Mouse (Mus musculus) retina, postnatal 7 days (tissue): ENCODE measurements around the gene Pip4k2a.

Source experiments
- DNase-seq: peaks from one replicate; pipeline ENCODE4 v3.0.0-alpha.2; 2012; ENCODE audit warnings: low read depth, low spot score

The Pip4k2a gene

DNA sequence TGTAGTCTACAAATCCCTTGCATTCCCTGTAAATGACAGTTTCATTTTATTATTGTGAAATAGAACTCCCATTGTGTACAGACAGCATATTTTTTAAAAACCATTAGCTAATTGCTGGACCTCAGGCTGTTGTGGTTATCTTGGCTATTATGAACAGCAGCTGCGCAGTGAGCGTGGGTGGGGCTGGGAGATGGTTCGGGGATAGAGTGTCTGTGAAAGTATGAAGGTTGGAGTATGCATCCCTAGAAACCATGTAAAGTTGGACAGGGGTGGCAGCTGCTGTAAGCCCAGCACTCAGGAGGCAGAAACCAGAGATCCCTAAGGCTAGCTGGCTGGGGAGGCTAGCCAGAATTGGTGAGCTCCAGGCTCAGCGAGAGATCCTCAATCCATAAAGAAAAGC is 158.4 kb downstream of the Pip4k2a start:
- DNase-seq = no peak

DNA sequence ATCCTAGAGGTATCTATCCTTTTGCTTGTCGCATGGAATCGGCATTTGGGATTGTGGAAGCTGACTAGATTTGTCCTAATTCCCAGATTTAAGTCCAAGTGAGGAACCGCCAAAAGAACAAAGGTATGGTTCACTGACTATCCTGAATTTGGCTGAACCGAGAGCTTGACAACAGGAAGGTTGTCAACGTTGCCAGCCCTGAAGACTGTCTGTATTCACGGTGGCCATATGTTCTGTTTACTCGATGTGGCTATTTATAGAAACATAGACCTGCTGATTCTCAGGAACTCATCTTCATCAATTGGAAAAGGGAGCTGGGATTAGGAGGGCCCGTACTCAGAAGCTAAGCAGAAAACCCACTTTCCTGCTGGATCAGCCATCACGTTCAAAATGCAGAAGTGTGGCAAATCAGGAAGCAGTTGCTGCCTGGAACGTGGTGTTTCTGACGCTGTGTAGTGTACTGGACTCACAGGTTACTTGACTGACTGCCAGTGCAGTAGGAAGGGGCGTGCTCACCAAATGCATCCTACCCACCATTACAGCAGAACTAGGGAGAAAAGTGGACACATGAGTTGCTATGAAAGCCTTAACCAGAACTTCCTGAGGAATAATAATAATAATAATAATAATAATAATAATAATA is 162.5 kb downstream of the Pip4k2a start:
- DNase-seq = no peak

DNA sequence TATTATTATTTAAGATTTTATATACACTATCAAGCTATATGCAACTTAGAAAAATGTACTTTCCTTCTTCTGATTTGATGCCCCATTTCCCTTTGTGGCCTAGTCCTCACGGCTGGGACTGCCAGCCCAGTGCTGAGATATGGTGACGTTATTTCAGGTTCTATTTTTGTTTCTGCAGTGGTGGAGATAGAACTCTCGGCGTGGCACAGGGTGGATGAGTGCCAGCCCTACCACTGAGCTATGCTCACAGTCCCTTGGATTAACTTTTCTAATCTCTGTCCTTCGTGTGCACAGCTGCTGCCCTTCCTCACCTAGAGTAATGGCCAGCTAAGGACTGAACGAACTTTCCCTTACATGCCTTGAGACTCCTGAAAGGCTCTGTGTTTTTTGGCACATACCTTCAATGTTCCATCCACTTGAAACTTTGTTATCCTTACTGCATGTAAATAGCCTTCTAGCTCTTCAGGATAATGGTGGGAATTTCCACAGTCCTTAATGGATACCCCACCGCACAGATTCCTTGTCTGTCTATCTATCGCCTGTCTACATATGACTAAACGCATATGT is 164.8 kb downstream of the Pip4k2a start:
- DNase-seq = no peak

DNA sequence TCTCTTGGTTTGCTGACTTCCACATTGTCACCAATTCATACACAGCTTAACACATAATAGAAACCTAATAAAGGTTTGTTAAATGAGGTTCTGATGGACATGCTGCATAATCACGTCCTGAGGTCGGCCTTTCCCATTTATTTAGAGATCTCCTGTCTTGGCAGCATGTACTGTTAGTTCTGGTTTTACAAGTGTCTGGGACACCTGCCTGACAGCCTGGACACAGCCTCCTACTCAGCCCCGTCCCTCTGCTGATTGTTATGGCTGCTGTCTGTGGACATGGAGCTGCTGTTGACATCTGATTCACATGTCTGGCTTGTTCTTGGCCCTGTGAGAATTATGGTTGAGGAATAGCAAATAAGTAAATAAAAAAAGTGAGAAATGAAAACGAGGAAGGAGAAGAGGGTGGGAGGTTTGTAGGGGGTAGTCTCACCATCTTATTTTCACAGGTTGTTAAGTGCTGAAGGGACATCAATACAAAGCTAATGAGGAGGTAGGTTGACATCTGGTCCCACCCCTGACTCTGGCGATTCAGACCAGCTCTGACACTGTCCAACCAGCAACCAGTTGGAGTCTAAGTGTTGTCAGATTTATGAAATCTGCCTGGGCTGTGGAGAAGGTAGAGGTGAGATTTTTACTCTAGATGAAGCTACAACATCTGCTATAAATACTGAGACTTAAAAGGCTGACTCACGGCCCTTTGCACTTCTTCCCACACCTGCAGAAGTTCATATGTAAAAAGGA is 166.7 kb downstream of the Pip4k2a start:
- DNase-seq = no peak

DNA sequence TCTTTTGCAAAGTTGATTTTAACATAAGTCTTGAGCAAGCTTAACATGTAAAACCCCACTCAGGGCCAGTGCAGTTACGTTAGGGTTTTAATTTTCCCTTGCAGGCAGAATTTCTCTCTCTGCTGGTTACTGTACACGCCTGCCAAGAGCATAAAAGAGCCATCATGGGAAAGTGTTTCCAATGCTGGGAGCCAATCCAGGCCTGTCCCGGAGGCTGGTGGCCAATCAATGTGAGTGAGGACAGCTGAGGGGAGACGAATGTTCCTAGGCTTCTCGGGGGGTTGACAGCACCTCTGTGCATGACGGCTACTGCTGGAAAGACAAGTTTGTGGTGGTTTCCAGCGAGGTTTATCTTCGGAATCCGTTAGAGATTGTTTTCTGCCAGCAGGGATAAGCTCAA is 175.2 kb downstream of the Pip4k2a start:
- no peak for DNase-seq

DNA sequence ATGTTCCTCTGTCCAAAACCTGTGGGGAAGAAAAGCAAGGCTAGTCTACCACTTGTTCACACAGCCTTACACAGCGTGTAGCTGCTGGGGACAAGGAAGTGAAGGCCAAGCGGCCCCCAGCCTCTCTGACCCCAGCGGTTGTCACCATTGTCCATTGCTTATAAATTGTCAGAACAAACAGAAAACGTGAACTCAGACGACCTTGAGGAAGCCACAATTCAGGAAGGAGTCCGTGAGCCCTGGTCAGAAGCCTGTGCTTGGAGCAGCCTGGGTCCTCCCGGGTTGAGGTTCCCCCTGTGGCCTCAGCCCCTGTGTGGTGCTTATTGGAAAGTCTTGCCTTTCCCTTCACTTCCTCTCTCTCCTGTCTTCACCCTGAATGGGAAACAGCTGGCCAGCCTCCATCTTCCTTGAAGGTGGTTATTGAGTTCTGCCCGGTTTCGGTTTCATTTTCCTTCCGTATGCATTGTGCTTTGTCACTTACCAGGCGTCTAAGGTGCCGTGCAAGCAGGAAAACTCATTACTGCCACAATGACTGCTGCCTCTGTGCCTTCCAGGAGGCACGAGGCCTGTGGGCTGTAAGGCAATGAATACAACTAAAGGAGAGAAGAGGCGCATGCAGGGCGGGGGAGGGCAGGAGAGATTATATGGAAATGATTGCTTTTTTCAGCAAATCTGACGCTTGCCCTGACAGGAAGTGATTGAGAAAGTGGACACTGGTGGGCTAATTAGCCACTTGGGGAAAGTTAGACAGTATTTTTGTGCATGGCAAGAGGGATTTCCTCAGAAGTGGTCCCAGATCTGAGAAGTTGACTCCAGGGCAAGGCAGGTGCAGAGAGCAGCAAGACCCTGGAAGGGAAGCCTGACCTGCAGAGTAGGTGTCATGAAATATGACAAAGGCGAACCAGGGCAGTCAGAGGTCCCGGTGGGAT is 176.2 kb downstream of the Pip4k2a start:
- no peak for DNase-seq

DNA sequence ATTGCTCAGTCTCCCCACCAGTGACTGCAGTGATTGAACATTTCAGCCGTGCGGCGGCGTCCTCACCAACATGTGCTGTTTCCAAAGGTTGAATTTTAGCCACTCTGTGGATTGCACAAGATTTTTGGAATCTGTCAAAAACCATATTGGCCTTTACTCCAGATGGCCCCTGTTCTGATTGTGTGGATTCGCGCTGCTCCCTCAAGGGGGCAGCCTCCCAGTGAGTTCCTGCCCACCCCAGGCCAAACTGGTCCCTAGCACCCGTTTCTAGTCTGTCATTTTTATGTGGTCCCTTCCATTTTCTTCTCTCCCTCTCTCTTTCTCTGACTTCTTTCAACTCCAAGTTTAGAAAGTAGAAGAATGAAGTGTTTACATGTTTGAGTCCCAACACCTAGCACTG is 178.4 kb downstream of the Pip4k2a start:
- DNase-seq = no peak

DNA sequence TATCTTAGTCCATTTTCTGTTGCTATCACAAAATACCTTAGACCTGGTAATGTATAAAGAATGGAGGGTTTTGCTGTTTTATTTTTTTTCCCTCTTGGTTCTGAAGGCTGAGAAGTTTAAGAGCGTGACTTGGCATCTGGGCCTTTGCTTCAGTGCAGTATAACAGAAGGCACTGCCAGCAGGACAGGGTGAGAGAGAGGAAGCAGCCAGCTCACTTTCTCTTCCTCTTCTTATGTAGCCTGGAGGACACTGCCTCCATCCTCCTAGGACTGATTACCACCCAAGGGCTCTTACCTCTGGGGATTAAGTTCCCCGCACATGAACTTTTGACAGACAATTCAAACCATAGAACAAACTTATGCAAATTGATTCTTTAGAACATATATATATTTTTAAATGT is 181.9 kb downstream of the Pip4k2a start:
- no peak for DNase-seq

DNA sequence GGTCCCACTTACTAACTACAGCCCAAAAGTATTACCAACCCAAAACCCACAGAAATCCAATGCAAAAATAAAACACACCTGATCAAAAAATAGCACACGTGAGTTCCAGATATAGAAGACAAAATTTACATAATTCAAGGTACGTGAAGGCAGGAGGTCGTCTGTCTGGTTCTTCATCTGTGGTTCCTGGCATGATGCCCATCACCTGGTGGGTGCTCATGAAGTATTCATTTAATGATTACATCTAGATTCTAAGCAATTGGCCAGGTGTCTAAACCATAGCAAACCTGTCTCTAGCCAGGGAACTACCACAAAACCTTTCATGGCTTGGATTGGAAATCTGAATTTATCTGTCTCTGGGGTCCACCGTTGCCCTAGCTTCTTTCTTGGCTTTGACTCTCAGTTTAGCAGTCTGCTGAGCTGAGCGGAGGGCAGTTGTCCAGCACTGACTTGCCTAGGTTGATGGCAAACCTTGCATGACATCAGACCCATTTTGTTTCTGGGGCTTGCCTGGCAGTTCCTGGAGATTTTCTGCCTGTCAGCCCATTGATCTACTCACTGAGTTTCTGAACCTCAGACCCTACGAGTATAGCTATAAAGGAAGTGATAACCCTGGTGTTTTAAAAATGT is 182.5 kb downstream of the Pip4k2a start:
- no peak for DNase-seq

DNA sequence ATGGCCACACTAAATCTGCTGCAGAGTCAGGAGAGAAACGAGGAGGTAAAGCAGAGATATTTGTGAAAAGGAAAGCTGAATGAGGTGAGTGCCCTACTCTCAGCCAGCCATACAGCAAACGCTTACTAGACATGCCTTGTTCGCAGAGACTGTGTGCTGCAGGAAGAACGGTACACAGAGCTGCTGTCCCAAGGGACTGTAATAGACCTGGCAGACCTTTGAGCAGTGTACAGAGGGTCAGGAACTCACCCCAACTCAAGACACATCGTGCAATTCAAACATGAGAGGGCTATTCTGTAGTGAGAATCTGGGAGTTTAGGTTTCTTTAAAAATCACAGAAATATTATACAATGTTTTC is 183.5 kb downstream of the Pip4k2a start:
- no peak for DNase-seq

DNA sequence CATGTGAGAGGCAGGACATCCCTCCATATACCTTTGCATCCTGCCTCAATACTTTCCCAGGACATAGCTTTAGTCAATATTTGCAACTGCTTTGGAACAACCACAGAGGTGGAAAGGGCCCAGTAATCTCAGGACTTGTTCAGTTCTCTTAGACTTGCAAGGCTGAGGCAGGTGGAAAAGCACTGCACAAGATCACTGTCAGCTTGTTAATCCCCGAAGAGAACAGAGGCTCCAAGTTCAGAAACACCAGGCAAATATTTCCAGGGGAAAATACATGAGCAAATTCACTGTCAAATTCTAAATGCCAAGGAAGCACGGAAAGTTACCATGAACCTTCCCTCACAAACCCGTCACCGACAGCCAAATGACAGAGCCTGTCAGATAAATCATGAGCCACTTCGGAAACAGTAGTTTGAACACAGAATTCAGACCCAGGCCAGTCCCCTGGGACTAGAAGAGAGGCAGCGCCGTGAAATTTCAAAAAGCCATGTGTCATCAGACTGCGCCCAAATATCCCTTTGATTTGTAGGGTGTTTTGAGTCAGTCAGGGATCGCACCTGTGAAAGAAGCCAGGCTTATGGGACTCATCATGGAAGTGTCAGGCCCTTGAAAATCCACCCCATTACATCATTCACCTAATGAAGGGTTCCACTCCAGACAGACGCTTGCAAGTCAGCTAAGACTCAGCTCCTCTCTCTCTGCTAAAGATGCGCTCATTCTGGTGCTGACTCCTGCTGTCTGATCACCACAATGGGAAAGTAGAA is 184.1 kb downstream of the Pip4k2a start:
- no peak for DNase-seq

DNA sequence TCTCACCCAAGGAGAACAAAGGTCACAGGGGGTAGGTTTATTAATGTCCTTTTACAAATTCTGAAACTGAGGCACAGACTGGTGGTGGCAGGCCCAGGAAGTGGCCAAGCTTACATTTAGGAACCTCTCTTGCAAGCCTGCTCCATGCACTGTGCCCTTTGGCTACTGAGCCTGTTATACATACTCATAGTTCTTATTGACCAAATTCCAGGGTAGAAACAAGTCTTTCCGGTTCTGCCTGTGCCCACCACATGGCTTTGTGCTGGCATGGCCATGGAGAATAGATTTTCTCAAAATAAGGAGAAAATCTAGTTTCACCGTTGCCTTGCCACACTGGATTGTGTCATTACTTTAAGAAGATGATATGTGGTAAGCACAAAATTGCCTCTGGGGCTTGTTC is 190.0 kb downstream of the Pip4k2a start:
- DNase-seq = no peak

DNA sequence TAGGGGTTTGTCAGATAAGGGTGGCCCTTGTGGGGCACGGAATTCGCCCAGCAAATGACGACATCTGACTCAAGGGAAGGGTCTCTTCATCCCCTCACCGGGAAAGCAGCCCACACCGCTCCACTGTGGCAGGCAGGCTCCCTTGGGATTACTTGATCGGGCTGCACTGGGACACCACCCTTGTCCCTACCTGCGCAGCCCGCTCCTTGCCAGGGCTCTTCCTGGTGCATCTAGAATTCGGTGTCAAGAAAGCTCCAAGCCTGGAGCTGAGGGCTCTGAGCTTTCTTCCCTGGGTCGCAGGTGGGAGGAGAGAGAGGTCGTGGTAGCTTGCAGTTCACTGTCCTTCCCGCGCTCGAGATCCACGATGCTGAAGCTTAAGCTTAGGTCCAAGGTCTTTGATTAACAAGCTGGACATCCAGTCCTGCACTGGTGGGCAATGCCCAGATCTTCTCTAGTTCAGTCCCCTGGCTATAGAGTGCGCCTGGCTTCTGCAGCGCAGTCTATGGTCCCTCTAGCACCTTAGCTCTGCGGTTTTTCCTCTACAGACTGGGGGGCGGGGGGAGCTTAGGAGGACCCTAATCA is 196.6 kb downstream of the Pip4k2a start:
- DNase-seq = no peak

DNA sequence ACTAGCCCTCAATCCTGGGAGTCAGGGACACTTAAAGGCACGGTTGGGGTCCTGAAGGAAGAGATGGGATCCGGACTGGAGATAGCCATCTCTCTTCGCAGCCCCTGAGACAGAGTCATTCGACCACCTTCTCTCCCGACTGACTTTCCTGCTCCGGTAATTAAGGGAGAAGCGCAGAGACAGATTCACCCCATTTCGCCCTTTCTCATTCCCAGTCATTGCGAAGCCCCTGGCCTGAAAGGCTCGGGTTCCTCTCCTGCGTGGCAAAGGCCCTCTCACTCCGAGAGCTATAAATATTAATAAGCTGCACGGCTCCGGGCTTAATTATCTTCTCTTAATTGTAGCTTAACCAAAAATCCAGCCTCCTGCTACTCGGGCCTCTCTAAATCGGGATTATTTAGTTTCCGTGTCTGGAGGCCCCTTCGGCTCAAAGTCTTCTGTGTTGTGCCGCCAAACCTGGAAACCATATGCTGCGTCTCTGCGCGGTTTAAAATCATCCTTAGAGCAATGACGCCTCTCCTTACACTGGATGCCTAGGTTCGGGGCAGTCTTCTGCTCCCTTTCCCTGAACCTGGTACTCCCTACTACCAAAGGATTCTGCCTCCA is 197.2 kb downstream of the Pip4k2a start:
- no peak for DNase-seq

DNA sequence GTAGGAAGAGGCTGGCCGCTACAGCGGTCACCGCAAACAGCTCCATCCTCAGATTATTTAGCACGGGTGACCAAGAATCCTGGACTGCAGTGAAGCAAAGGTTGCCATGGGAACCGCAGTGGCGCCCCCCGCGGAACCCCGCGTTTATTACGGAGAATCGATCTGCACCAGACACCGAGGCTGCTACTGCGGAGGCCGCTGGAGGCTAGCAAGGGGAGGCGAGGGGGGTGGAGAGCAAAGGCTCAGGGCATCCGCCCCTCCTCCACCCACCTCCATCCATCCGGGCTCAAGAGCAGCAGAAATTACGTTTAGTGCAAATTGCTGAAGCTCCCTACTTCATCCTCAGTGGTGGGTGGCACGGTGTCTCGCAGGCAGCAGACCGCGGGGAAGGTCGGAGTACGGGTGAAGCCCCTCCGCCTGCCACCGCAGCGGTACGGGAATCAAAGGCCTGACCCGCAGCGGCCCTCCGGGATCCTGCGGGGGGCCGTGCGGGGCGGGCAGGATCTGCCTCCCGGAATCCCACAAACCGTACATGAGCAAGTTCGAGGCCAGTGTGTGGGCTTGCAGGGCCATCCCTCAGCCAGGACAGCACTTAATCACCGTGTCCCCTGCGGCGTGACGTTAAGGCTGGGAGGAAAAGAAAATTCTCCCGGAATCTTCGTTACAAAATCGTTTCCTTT is 197.8 kb downstream of the Pip4k2a start:
- DNase-seq = no peak

DNA sequence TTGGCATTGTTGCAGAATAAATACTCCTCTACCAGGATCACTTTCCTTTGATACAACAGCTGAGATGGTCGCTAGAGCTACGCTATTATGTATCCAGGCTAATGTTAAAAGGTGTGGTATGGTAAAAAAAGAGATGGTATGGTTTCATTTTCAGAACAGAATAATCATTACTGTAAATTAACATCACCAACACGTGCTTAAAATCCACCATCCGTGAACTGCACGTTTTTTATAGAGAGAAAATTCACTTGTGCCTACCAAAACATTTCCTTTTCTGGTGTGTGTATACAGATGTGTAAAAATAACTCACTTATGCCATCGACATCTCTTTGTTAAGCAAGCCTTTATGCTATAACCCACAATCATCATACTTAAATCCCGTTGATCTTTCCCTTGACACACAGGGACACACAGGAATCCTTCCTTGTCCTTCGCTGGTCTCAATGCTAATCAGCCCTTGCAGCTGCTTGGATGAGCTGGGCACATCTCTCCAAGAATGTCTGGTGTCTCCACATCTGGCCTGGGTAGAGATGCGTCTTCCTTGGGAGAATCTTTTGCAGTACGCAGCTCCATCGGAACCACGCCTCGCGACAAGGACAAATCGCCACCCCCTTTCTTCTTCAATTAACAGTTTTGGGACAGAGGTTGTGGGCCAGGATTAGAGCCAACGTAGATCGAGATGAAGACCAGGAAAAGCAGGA is 198.5 kb downstream of the Pip4k2a start:
- no peak for DNase-seq

DNA sequence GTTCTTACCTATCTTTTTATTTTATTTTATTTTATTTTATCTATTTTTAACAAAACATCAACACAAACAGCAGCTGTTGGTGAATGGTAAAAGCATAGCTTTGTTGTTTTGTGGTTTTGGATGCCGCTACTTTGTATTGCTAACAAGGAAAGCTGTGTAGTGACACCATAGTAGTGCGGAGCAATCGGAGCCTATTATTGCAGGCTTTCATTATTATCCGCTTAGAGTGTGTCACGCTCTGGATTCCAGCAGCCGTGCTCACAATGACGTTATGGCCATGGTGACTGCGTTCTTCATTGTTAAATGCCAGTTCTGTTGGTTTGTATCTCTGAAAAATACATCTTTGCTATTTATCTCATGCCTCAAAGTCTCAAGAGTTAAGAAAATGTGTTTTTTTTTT is 200.2 kb downstream of the Pip4k2a start:
- DNase-seq = no peak

DNA sequence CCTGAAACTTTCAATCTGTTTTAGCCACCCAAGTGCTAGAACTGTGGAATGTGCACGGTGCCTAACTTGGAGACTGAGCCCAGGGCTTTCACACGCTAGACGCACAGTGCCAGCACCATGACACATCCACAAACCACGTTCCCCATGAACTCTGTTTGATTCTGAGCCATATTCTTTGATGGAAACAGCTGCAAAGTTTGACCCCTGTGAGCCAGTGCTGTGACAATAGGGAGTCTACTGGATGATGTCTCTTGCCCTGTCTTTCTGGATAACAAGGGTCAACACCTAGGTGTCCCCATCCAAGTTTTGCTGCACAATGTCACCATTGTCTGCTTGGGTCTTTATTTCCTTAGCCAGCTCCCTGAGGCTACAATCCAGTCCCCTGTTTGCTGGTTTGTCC is 203.7 kb downstream of the Pip4k2a start:
- no peak for DNase-seq
